Mouse (Mus musculus): ENCODE results near the gene Il5. TPM values are rescaled to one million over a fixed set of nuclear protein-coding genes. Genes with fewer than 3 reads are reported as not detected.
"Not testable (repeated sequence)": the region's sequence is repeated elsewhere in the genome, so short reads cannot be mapped to it uniquely, and the experiment has no call there.

Il5 gene
- total RNA-seq, 2 experiments from 2014 or later, result not detected

GRCm38 (mm10) chr11:53736771-53737572, 16.4 kb downstream of the Il5 start:
- intact Hi-C loops (cut with DNase I), result loop anchor here (2.0 to 5.0 kb wide), 3 partner anchors 114 to 266 kb away; partner anchors contain the start of gene Gm9837

GRCm38 (mm10) chr11:53737573-53737946, 17.0 kb downstream of the Il5 start:
- DNase-seq (ENCODE audit: low spot score in 2 of 2), result peak; percentile 31 to 69
- intact Hi-C loops (cut with DNase I), result loop anchor here (2.0 to 5.0 kb wide), 3 partner anchors 113 to 267 kb away; partner anchors contain the start of gene Gm9837

More at GRCm38 (mm10) chr11:53736771-53737572, 16.4 kb downstream of the Il5 start:
- peak; percentile 62 to 91 for DNase-seq (ENCODE audit: low spot score in 2 of 2)

- DNase-seq (ENCODE audit: low spot score in 2 of 2), result no peak
- intact Hi-C loops (cut with DNase I), result no loop called here
Measured at GRCm38 (mm10) chr11:53742353-53742752, 21.8 kb downstream of the Il5 start.

GRCm38 (mm10) chr11:53745260-53745659, 24.7 kb downstream of the Il5 start:
- DNase-seq (ENCODE audit: low spot score in 2 of 2), result no peak
- intact Hi-C loops (cut with DNase I), result no loop called here

- no peak for DNase-seq (ENCODE audit: low spot score in 2 of 2)
- intact Hi-C loops (cut with DNase I), result no loop called here
Measured at GRCm38 (mm10) chr11:53747985-53748384, 27.4 kb downstream of the Il5 start.

- DNase-seq (ENCODE audit: low spot score in 2 of 2), result no peak
- intact Hi-C loops (cut with DNase I), result no loop called here
Measured at GRCm38 (mm10) chr11:53748614-53749013, 28.0 kb downstream of the Il5 start.

GRCm38 (mm10) chr11:53749306-53749705, 28.7 kb downstream of the Il5 start:
- peak in 1 of 2 experiments; percentile 42 for DNase-seq (ENCODE audit: low spot score in 2 of 2)

GRCm38 (mm10) chr11:53749716-53750352, 29.2 kb downstream of the Il5 start:
- intact Hi-C loops (cut with DNase I), result no loop called here
- no peak for DNase-seq (ENCODE audit: low spot score in 2 of 2)

More at GRCm38 (mm10) chr11:53749306-53749705, 28.7 kb downstream of the Il5 start:
- intact Hi-C loops (cut with DNase I), result no loop called here

GRCm38 (mm10) chr11:53755011-53755595, 34.5 kb downstream of the Il5 start:
- intact Hi-C loops (cut with DNase I), result no loop called here
- DNase-seq (ENCODE audit: low spot score in 2 of 2), result no peak

- DNase-seq (ENCODE audit: low spot score in 2 of 2), result no peak
- intact Hi-C loops (cut with DNase I), result no loop called here
Measured at GRCm38 (mm10) chr11:53757612-53758011, 37.0 kb downstream of the Il5 start.

GRCm38 (mm10) chr11:53758033-53758432, 37.4 kb downstream of the Il5 start:
- intact Hi-C loops (cut with DNase I); DNase-seq (ENCODE audit: low spot score in 2 of 2): not testable (repeated sequence)

- intact Hi-C loops (cut with DNase I), result no loop called here
- DNase-seq (ENCODE audit: low spot score in 2 of 2), result no peak
Measured at GRCm38 (mm10) chr11:53758791-53759351, 38.3 kb downstream of the Il5 start.

- intact Hi-C loops (cut with DNase I), result loop anchor here (5.0 kb wide), 1 partner anchor 83 kb away; no protein-coding TSS in a partner anchor
Measured at GRCm38 (mm10) chr11:53759545-53760406, 39.2 kb downstream of the Il5 start.

GRCm38 (mm10) chr11:53761284-53761683, 40.7 kb downstream of the Il5 start:
- intact Hi-C loops (cut with DNase I), result loop anchor here (5.0 kb wide), 1 partner anchor 81 kb away; no protein-coding TSS in a partner anchor
- no peak for DNase-seq (ENCODE audit: low spot score in 2 of 2)

More at GRCm38 (mm10) chr11:53759545-53760406, 39.2 kb downstream of the Il5 start:
- no peak for DNase-seq (ENCODE audit: low spot score in 2 of 2)

- intact Hi-C loops (cut with DNase I), result loop anchor here (5.0 kb wide), 1 partner anchor 80 kb away; no protein-coding TSS in a partner anchor
- no peak for DNase-seq (ENCODE audit: low spot score in 2 of 2)
Measured at GRCm38 (mm10) chr11:53761822-53762221, 41.2 kb downstream of the Il5 start.

- intact Hi-C loops (cut with DNase I), result loop anchor here (5.0 kb wide), 1 partner anchor 80 kb away; no protein-coding TSS in a partner anchor
- DNase-seq (ENCODE audit: low spot score in 2 of 2), result no peak
Measured at GRCm38 (mm10) chr11:53762426-53762825, 41.8 kb downstream of the Il5 start.

- intact Hi-C loops (cut with DNase I), result loop anchor here (5.0 kb wide), 1 partner anchor 79 kb away; no protein-coding TSS in a partner anchor
Measured at GRCm38 (mm10) chr11:53762827-53763495, 42.4 kb downstream of the Il5 start.

GRCm38 (mm10) chr11:53763496-53764140, 43.0 kb downstream of the Il5 start:
- intact Hi-C loops (cut with DNase I), result loop anchor here (5.0 kb wide), 1 partner anchor 79 kb away; no protein-coding TSS in a partner anchor
- DNase-seq (ENCODE audit: low spot score in 2 of 2), result peak; percentile 70

More at GRCm38 (mm10) chr11:53762827-53763495, 42.4 kb downstream of the Il5 start:
- DNase-seq (ENCODE audit: low spot score in 2 of 2), result peak in 1 of 2 experiments; percentile 24
